ENCODE assay signal across 8 mouse cellular contexts in the genomic region with DNA sequence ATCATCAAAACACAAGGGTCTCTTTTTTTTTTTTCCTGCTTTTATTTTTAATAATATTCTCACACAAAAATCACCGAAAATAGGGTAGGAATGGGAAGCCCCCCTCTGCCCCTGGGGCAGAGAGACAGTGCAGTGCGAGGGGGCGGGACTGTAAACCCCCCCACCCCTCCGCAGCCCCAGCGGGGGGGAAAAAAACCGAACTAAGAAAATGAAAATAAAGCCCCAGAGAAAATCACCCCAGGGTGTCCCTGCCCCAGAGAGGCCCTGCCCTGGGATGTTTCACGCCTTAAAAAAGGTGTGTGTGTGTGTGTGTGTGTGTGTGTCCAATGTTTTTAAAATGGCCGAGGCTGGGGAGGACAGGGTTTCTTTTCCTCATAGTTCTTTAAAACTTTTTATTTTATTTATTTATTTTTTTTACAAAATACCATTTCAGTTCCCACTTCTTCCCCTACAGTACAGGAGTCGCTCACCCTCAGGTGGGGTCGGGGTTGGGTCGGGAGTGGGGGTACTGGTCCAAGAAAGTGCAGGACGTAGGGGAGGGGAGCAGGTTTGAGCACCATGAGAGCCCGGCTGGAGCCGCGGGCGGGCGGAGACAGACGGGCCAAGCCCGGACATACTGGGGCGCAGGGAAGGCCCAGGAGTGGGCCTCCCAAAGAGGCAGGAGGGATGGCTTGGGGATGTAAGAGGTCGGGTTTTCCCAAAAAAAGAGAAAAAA. TPM values are rescaled to one million over a fixed set of nuclear protein-coding genes. Genes with fewer than 3 reads are reported as not detected.
A peak's percentile ranks its signal among the peaks of the same experiment; 100 is the strongest.
DNase-seq lines count a peak whose midpoint lies in the region; ATAC-seq and TF ChIP-seq lines count a peak whose summit lies in the region.

No protein-coding gene starts in this region.

- WGBS in lung, adult 2 months = 51% methylated on average over 21 of the region's 21 CpGs
- 38% methylated on average over 21 of the region's 21 CpGs for WGBS in intestine, embryonic 16.5 days
- 78% methylated on average over 21 of the region's 21 CpGs for WGBS in small intestine, adult 2 months

- peak overlapping the region; percentile 7; the same call in 1 of the 2 replicates for H3K4me2 ChIP-seq in intestine, embryonic 16.5 days (ENCODE audit: low read depth, low read length)

- intact Hi-C loops in left cerebral cortex, postnatal 14 days (cut with DNase I) = loop anchor here (5.0 kb wide), 1 partner anchor 34 kb away; no protein-coding TSS in a partner anchor

- H3K4me1 ChIP-seq in lung, adult 2 months (ENCODE audit: control insufficient read depth, insufficient read depth, low read length) = peaks cover 6% of the 10 kb centered on the region
- H3K4me1 ChIP-seq in intestine, embryonic 16.5 days (ENCODE audit: control insufficient read depth, insufficient read depth, low read length) = peaks cover 36% of the 10 kb centered on the region
- H3K4me1 ChIP-seq in small intestine, adult 2 months (ENCODE audit: control insufficient read depth, insufficient read depth, insufficient read length, low read length) = peaks cover 5% of the 10 kb centered on the region

- TF ChIP-seq CTCF in lung, adult 2 months (IDR thresholded peaks at IDR 0.05; ENCODE audit: insufficient read depth, low read length) = no peak
- no peak for TF ChIP-seq CTCF in small intestine, adult 2 months (IDR thresholded peaks at IDR 0.05; ENCODE audit: extremely low read depth, insufficient read length, insufficient replicate concordance, low read depth, low read length)

- no peaks in the 10 kb centered on the region for H3K27me3 ChIP-seq in intestine, embryonic 16.5 days (replicated peaks; ENCODE audit: control insufficient read depth, insufficient read depth, low read length)
- H3K27me3 ChIP-seq in small intestine, adult 2 months (ENCODE audit: control insufficient read depth, insufficient read depth, low read length) = no peaks in the 10 kb centered on the region

- ATAC-seq in intestine, embryonic 16.5 days = no peak

- H3K9me3 ChIP-seq in intestine, embryonic 16.5 days (ENCODE audit: control insufficient read depth, low read length) = no peaks in the 10 kb centered on the region

- peak overlapping the region; percentile 58 for H3K9ac ChIP-seq in intestine, embryonic 16.5 days (ENCODE audit: low read depth, low read length)

- TF ChIP-seq POLR2A in lung, adult 2 months (IDR thresholded peaks at IDR 0.05; ENCODE audit: borderline replicate concordance, extremely low read depth, low read depth, low read length) = no peak
- TF ChIP-seq POLR2A in small intestine, adult 2 months (IDR thresholded peaks at IDR 0.05; ENCODE audit: low read depth, low read length) = no peak

- H3K27ac ChIP-seq in intestine, embryonic 16.5 days (ENCODE audit: low read length) = peak overlapping the region; percentile 24; the same call in 1 of the 2 replicates
- H3K27ac ChIP-seq in small intestine, adult 2 months (ENCODE audit: insufficient read depth, low read depth, low read length) = no peak overlapping the region

- H3K4me3 ChIP-seq in lung, adult 2 months (replicated peaks; ENCODE audit: extremely low read depth, low read depth, low read length) = no peak overlapping the region
- peak overlapping the region; percentile 30 for H3K4me3 ChIP-seq in intestine, embryonic 16.5 days (ENCODE audit: low read length)
- H3K4me3 ChIP-seq in small intestine, adult 2 months (ENCODE audit: low read depth, low read length) = peak overlapping the region; percentile 15; the same call in 1 of the 2 replicates

- H3K36me3 ChIP-seq in intestine, embryonic 16.5 days (ENCODE audit: control insufficient read depth, insufficient read depth, low read length) = peaks cover 19% of the 10 kb centered on the region
- H3K36me3 ChIP-seq in small intestine, adult 2 months (ENCODE audit: control insufficient read depth, insufficient read depth, low read length) = peaks cover 38% of the 10 kb centered on the region

- DNase-seq in adrenal gland, adult (ENCODE audit: inconsistent age in 2 of 2, low spot score in 1 of 2) = peak; percentile 25 to 58
- DNase-seq in adrenal gland, postnatal 25 days = no peak
- DNase-seq in lung, postnatal 10 days = peak; percentile 10
- DNase-seq in lung, adult 2 months = no peak
- DNase-seq in left cerebral cortex, postnatal 14 days (ENCODE audit: low spot score in 2 of 2) = no peak
- DNase-seq in frontal cortex, postnatal 36 days (ENCODE audit: low spot score in 2 of 2) = no peak

RNA-seq across cellular contexts. Expression of a gene that starts 0.6 kb away (rescaled TPM):
- total RNA-seq in adrenal gland, postnatal 25 days (2021) = 13.9 and 16.9 TPM in 2 replicates
- polyA plus RNA-seq in lung, adult 2 months (2012; rRNA removed) = 37.8 and 63.1 TPM in 2 replicates
- 30.8 and 31.0 TPM in 2 replicates for polyA plus RNA-seq in intestine, embryonic 16.5 days (2015; fragmentation: Nextera tagmentation; extraction: Ambion mirVana)
- polyA plus RNA-seq in small intestine, adult 2 months (2012; rRNA removed) = 11.2 and 16.5 TPM in 2 replicates
- total RNA-seq in left cerebral cortex, postnatal 14 days (2021) = 1 to 10 TPM; 2.6 to 2.9 TPM

RNA-seq across cellular contexts. Expression of a gene that starts 3.2 kb away (rescaled TPM):
- total RNA-seq in adrenal gland, postnatal 25 days (2021) = 43.5 and 51.0 TPM in 2 replicates
- 21.9 and 24.7 TPM in 2 replicates for polyA plus RNA-seq in lung, adult 2 months (2012; rRNA removed)
- polyA plus RNA-seq in intestine, embryonic 16.5 days (2015; fragmentation: Nextera tagmentation; extraction: Ambion mirVana) = 22.6 and 24.0 TPM in 2 replicates
- polyA plus RNA-seq in small intestine, adult 2 months (2012; rRNA removed) = 4.3 and 5.3 TPM in 2 replicates
- 10 to 100 TPM; 36.8 to 42.0 TPM for total RNA-seq in left cerebral cortex, postnatal 14 days (2021)

RNA-seq across cellular contexts. Expression of a gene that starts 3.4 kb away (rescaled TPM):
- 127 and 149 TPM in 2 replicates for total RNA-seq in adrenal gland, postnatal 25 days (2021)
- polyA plus RNA-seq in lung, adult 2 months (2012; rRNA removed) = 129 and 141 TPM in 2 replicates
- polyA plus RNA-seq in intestine, embryonic 16.5 days (2015; fragmentation: Nextera tagmentation; extraction: Ambion mirVana) = 168 and 170 TPM in 2 replicates
- polyA plus RNA-seq in small intestine, adult 2 months (2012; rRNA removed) = 129 and 163 TPM in 2 replicates
- total RNA-seq in left cerebral cortex, postnatal 14 days (2021) = 100 to 1,000 TPM in 1 of 2 experiments, 10 to 100 TPM in 1; 92.0 to 106 TPM

RNA-seq across cellular contexts. Expression of a gene that starts 14.8 kb away (rescaled TPM):
- 45.1 and 46.2 TPM in 2 replicates for total RNA-seq in adrenal gland, postnatal 25 days (2021)
- 19.4 and 21.0 TPM in 2 replicates for polyA plus RNA-seq in lung, adult 2 months (2012; rRNA removed)
- polyA plus RNA-seq in intestine, embryonic 16.5 days (2015; fragmentation: Nextera tagmentation; extraction: Ambion mirVana) = 17.6 and 18.8 TPM in 2 replicates
- polyA plus RNA-seq in small intestine, adult 2 months (2012; rRNA removed) = 13.5 and 35.4 TPM in 2 replicates
- 10 to 100 TPM; 33.0 to 33.3 TPM for total RNA-seq in left cerebral cortex, postnatal 14 days (2021)

RNA-seq across cellular contexts. Expression of a gene that starts 29.4 kb away (rescaled TPM):
- 105 and 111 TPM in 2 replicates for total RNA-seq in adrenal gland, postnatal 25 days (2021)
- polyA plus RNA-seq in lung, adult 2 months (2012; rRNA removed) = 120 and 135 TPM in 2 replicates
- 33.4 and 35.5 TPM in 2 replicates for polyA plus RNA-seq in intestine, embryonic 16.5 days (2015; fragmentation: Nextera tagmentation; extraction: Ambion mirVana)
- 86.3 and 240 TPM in 2 replicates for polyA plus RNA-seq in small intestine, adult 2 months (2012; rRNA removed)
- total RNA-seq in left cerebral cortex, postnatal 14 days (2021) = 100 to 1,000 TPM; 531 to 563 TPM

Comparison
In these comparisons a context has a peak if more than half of its experiments do, and no peak if none do; other contexts are left out.
1. DNase-seq: peak in adrenal gland, adult (2 of 2) and lung, postnatal 10 days (single experiment); none in adrenal gland, postnatal 25 days (single experiment), lung, adult 2 months (single experiment), left cerebral cortex, postnatal 14 days (0 of 2) and frontal cortex, postnatal 36 days (0 of 2).